Mouse (Mus musculus): ENCODE data around the gene Nlrp9a.
"Not testable (repeated sequence)": the region's sequence is repeated elsewhere in the genome, so short reads cannot be mapped to it uniquely, and the experiment has no call there.

Nlrp9a gene

GRCm38 (mm10) chr7:26534723-26535122, at the start of gene Nlrp9a:
Nlrp9a (plus strand) TSS chr7:26535023.
- ATAC-seq (ENCODE audit: insufficient number of reproducible peaks, low FRiP score, low TSS enrichment) = not testable (repeated sequence)

- ATAC-seq (ENCODE audit: insufficient number of reproducible peaks, low FRiP score, low TSS enrichment) = not testable (repeated sequence)
Observed at GRCm38 (mm10) chr7:26489514-26489913, 45.3 kb upstream of the Nlrp9a start.

DNA sequence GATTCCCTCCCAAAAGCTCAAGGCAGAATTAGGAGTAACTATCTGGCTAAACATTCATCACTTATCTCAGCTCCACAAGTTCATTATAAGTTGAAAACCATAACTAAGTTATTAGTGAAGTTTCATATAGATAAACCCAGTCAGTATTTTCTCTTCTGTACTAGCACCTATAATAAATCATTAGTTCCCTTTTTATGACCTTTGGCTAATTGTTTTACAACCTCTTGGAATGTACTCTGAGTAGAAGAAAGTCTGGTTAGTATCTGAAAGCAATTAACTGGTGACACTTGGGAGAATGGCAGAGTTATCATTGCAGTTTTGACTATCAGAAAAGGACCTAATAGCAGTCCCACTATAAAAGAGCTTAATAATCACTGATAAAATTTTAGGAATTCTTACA, 54.3 kb downstream of the Nlrp9a start:
- ATAC-seq (ENCODE audit: insufficient number of reproducible peaks, low FRiP score, low TSS enrichment) = no peak

- ATAC-seq (ENCODE audit: insufficient number of reproducible peaks, low FRiP score, low TSS enrichment) = no peak
Observed at GRCm38 (mm10) chr7:26589774-26590173, 55.0 kb downstream of the Nlrp9a start.

- ATAC-seq (ENCODE audit: insufficient number of reproducible peaks, low FRiP score, low TSS enrichment) = not testable (repeated sequence)
Observed at GRCm38 (mm10) chr7:26618364-26618763, 83.5 kb downstream of the Nlrp9a start, which contains the start of gene Vmn1r185. Vmn1r185 (minus strand) TSS chr7:26618464.

All from cerebellum, adult (tissue).